27 mouse cellular contexts compared by ENCODE assay signal in genomic region chr7:76170481-76170880, GRCm38 (mm10). TPM values are rescaled to one million over a fixed set of nuclear protein-coding genes. Genes with fewer than 3 reads are reported as not detected.
"Had no signal": no experiment of that assay in that cellular context is flagged by ENCODE, and none has a peak within 500 bp of the region (broad histone marks: within the 10 kb centered on the region; RNA-seq: fewer than 3 reads in every experiment).

No protein-coding gene starts in this region.

- DNase-seq: heart, postnatal 10 days; heart, postnatal 14 days; heart, postnatal 36 days; heart, postnatal 4 days; kidney, adult 11 months; kidney, adult 18-20 months; kidney, adult 2 months; kidney, adult 8-10 months; kidney, postnatal 10 days; kidney, postnatal 14 days; kidney, postnatal 25 days; kidney, postnatal 36 days; kidney, postnatal 4 days; layer of hippocampus, adult 9-11 months; layer of hippocampus, postnatal 36 days had no signal

RNA-seq across cellular contexts. Expression of gene Agbl1, which starts 59.2 kb away (rescaled TPM):
- polyA plus RNA-seq: heart, embryonic 11.5 days; heart, embryonic 12.5 days; heart, embryonic 13.5 days; heart, embryonic 16.5 days; heart, postnatal 0 days; hindbrain, embryonic 13.5 days; intestine, embryonic 14.5 days; intestine, embryonic 15.5 days; intestine, embryonic 16.5 days; intestine, postnatal 0 days; kidney, postnatal 0 days; large intestine, adult 2 months had no signal
